Mouse (Mus musculus) ovary, postnatal 36 days (tissue): ENCODE measurements around the gene Fam166a.

Source experiments
- DNase-seq: peaks from one replicate; pipeline ENCODE4 v3.0.0; 2022; ENCODE audit warnings: low spot score, mixed read lengths

The Fam166a gene

DNA sequence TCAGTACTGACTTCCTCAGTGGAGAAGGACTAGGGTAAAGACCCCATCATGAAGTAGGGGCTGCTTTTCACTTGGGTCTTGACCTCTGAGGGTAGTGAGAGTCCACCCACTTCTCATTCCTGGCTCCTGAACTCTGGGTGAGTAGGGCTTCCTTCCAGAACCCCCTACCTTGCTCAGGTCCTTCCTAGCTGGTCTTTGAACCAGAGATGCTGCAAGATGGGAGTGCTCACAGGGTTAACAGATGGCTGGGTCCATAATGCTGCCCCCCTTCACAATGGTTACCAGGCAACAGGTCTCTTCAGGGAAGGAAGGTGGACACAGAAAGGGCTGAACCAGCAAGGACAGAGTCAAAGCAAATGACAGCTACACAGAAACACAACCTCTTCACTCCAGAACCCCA lies at the start of gene Fam166a:
Fam166a (plus strand) TSS at position 301 of the 400 bp plus-strand sequence.
- DNase-seq, result no peak

- DNase-seq, result no peak
Measured at GRCm38 (mm10) chr2:25169778-25170177, 48.8 kb upstream of the Fam166a start.

DNA sequence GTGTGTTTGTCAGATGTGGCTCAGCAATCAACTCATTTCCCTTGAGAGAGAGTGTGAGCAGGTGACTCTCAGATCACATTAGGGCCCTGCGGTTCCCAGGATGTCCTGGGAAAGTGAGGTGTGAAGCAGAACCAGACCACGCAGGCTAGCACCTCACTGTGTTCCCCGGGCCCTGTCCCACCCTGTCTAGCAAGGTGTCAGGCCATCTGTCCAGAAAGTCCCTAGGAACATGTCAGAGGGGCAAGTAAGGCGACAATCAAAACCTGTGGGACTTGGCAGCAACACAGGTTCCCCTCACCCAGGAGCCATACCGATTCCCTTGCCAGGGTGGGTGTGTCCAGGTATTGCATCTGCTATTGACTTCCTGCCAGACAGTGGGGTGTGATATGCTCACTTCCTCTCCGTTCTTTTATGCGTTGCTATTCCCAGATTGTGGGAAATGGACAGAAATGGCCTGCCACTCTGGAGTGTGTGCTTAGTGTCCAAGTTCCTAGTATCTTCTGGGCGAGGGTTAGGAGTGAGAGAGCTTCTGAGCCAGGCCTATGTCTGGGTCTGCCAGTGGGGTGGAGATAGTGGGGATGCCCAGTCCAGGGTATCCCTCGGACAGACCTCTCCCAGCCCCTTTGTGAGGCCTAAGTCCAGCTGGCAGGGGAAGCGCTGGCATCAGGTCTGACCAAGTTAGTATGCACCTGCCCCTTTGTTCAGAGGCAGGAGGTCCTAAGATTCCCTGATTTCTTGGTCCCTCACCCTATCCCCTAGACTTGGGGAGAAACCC lies 48.0 kb upstream of the Fam166a start:
- no peak for DNase-seq

- DNase-seq, result no peak
Measured at GRCm38 (mm10) chr2:25171101-25171768, 47.3 kb upstream of the Fam166a start.

GRCm38 (mm10) chr2:25171769-25172153 lies 46.8 kb upstream of the Fam166a start:
- no peak for DNase-seq

DNA sequence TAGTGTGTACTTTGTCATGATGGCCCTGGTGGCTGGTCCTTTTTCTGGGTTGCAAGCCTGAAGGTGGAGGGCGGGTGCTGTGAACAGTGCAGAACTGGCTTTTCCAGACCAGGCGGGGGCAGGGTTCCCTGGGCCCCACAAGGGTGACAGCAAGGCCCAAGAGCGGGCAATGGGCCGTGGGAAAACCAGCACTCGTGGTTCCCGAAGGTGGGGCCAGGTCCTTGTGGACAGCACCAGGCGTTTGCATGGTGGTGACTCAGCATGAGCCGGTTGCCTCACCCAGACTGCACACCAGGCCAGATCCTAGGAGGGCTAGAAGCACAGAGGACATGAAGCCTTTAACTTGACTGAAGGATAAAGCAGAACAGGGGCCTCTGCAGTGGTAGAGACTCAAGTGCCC lies 45.9 kb upstream of the Fam166a start:
- no peak for DNase-seq

DNA sequence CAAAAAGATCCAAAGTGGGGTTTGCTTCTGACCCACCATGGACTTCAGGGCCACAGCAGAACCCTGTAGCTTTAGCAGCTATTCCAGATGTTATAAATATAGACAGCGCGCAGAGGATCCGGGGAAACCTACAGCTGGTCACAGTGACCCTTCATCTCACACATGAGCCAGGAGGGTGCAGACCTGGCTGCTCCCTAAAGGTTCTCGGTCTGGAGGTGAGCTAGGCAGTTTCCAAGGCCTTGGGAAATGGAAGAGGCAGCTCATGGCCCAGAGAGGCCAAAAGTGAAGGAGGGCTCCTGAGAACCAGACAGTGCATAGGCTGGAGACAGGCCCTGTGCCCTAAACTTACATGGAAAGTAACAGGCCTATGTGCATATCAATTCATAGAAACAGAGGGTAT lies 44.7 kb upstream of the Fam166a start:
- no peak for DNase-seq

- no peak for DNase-seq
Measured at GRCm38 (mm10) chr2:25174866-25175689, 43.5 kb upstream of the Fam166a start.

DNA sequence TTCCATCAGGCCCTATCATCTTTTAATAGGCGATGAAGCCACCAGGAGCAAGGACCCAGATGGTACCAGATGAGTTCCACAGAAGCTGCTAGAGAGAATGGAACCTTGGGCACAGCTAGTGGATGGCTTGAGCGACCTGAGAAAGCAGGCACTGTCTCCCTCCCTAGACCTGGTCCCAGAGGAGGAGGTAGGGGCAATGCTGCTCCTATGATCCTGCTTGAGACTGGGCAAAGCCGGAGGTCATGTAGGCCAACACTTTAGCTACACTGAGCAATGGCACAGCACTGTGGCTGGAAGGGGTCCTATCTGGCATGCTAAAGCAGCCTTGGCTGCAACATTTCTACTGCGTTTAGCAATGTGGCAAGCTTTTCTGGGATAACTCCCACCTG lies 42.9 kb upstream of the Fam166a start:
- DNase-seq, result no peak

GRCm38 (mm10) chr2:25176573-25176972 lies 42.0 kb upstream of the Fam166a start:
- no peak for DNase-seq

GRCm38 (mm10) chr2:25177076-25177475 lies 41.5 kb upstream of the Fam166a start:
- no peak for DNase-seq

GRCm38 (mm10) chr2:25177685-25178084 lies 40.9 kb upstream of the Fam166a start:
- DNase-seq, result no peak

DNA sequence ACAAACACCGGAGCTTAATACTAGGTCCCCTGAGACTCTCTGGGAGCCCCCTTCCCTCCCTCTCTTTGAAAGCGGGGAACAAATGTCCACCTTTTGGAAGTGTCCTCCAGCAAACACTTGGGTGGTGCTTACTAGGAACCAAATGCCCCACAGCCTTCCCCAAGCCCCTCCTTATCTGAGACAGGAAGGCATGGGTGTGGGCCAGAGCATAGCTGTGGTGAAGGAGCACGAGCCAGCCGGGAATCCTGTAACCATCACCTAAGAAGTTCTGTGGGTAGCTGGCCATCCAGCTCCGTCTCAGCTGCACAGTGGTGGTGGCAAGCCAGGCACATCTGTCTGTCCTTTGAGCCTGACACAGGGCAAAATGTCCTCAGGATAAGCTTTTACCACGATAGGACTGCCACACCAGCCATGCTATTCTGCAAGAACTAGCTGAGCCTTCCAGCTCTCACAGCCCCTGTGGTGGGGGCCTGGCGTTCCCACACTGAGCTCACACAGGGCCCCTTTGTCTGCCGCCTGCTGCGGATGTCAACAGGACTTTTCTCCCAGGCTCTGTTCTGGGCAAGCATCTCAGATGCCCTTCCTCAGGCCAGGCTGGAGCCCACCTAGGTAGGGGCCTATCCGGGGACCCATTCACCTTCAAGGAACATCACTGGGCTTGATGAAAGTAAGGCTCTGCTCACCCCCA lies 40.1 kb upstream of the Fam166a start:
- DNase-seq, result no peak

- no peak for DNase-seq
Measured at GRCm38 (mm10) chr2:25179566-25180217, 38.9 kb upstream of the Fam166a start.

GRCm38 (mm10) chr2:25180478-25180903 lies 38.1 kb upstream of the Fam166a start, which contains the start of gene Nrarp:
Gene Nrarp (plus strand): TSS chr2:25180758.
- peak; percentile 86 for DNase-seq

- peak; percentile 33 for DNase-seq
Measured at GRCm38 (mm10) chr2:25180973-25181890, 37.3 kb upstream of the Fam166a start.

- DNase-seq, result no peak
Measured at GRCm38 (mm10) chr2:25181891-25182397, 36.6 kb upstream of the Fam166a start.

GRCm38 (mm10) chr2:25182664-25183063 lies 35.9 kb upstream of the Fam166a start:
- no peak for DNase-seq

GRCm38 (mm10) chr2:25183336-25183735 lies 35.2 kb upstream of the Fam166a start:
- no peak for DNase-seq

GRCm38 (mm10) chr2:25184496-25184895 lies 34.0 kb upstream of the Fam166a start:
- no peak for DNase-seq
